Mouse (Mus musculus): ENCODE results near the gene Gm39115.

The Gm39115 gene

DNA sequence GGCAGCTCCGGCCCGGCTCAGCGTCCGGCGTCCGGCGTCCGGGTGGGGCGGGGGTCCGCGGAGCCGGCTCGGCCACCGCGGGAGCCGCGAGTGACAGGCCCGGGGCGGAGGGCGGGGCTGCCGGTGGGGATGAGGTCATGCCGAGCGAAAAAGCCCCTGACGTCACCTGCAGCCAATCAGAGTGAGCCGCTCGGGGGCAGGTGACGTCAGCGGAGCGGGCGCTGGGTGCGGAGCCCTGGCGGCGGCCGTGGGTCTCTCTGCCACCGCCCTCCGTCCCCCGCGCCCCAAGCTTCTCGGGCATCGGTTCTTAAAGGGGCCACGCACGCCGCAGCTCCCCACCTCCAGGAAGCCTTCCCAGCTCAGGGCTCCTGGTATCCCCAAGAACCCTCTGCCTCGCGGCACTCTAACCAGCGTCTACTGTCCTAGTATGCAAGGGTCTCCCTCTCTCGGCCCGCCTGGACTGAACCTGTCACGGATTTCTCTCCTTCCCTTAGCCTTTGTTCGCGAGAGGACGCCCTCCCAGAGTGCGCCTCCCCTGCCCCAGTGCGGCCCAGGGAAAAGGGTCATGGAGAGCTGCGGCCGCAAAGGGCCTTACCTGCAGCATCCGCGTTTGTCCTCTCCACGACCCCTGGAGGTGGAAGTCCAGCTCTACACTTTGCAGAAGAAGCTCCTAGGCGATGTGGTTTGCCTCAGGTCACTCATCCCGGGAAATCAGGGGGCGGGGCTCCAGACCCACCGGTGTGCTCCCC is 40.5 kb downstream of the Gm39115 start, which contains the start of gene Dusp8:
Dusp8 (minus strand) TSS at position 661 of the 749 bp plus-strand sequence.
- peak; percentile 83 for DNase-seq (ENCODE audit: low spot score)

DNA sequence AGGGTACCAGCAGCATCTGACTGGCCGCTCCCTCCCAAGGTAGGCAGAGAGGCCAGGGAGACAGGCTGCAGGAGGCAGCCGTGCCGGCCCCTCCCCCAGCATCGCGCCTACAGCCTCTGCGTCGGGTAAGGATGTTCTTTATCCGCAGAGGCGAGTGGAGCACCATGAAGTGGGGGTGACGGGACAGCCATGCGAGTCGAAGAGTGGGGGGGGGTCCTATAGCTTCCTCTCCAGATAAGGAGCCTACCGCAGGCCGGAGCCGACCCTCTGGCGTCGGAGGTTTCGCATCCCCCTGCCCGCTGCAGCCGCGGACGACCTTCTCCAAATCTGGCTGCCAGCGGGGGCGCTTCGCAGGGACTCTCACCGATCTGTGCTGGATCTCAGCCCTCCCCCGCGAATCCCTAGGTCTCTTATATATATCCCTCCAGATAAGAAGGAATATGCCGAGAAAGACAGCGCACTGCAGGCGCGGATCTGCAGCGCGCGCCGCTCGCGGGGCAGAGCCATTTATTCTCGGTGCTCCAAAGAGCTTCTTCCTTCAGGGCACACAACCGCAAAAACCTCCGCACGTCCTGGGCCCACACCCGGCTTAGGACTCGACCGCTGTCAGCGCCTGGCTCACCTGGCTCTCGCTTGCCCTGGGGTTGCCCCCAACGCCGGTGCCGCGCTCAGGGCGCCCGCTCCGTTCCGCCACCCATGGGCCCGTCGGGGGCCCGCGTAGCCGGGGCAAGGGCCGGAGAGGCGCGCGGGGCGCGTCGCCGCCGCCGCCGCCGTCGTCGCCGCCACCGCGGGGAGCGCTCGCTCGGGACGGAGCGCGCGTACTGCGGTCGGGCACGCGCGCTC is 41.3 kb downstream of the Gm39115 start:
- no peak for DNase-seq (ENCODE audit: low spot score)

DNA sequence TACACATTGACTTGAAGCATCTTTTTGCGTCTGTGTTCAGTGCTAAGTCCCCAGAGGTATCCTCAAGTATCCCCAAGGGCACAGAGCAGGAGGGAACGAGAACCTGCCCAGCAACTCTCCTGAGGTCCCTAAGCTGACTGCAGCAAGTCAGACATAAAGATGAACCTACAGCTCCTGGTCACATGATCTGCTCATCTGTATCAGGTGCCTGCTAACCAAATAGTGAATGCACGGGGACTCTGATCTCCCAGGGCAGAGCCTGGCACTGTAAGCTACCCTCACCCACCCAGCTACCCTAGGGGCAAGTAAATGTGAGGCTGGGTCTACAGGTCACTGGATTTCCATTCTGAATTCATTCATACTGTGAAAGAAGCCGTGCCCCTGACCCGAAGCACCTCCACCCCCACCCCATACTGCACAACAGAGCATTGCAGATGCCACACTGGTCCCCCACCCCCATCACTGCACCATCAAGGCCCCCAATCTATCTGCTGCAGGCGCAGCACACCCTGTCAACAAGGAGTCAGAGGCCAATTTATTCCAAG is 42.1 kb downstream of the Gm39115 start:
- DNase-seq (ENCODE audit: low spot score), result no peak

DNA sequence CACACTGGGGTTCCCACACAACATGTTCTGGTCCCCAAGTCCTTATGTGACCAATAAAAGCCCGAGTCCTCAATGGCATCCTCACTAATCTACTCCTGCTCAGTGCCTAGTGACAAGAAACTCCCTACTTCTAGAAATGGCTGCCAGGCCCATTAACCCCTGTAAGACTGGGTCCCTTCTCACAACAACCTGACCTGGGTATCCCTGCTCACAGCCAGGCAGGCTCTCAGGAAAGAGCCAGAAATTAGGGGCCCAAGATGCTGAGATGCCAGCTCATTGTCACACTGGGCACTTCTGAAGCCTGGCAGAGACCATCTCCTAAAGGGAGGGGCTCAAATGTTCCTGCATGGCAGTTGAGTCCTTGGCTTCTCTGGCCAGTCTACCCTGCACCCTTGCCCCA is 42.8 kb downstream of the Gm39115 start:
- no peak for DNase-seq (ENCODE audit: low spot score)

DNA sequence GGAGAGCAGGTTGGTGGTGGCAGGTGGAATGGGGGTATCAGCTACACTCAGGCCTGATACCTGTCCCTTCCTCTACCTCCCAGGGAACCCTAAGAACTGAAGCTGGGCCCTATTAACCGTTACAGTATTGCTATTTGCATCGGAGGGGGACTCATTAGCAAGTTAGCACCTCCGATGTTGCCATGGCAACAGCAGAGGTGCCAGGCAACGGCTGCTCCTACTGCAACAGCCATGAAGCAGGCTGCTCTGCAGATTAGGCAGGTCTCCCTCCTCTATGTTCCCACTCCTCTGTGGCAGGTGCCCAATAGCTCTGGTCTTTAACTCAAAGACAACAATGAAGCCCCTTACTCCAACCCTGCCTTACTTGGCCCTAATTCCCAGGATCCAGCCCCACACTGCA is 44.0 kb downstream of the Gm39115 start:
- no peak for DNase-seq (ENCODE audit: low spot score)

DNA sequence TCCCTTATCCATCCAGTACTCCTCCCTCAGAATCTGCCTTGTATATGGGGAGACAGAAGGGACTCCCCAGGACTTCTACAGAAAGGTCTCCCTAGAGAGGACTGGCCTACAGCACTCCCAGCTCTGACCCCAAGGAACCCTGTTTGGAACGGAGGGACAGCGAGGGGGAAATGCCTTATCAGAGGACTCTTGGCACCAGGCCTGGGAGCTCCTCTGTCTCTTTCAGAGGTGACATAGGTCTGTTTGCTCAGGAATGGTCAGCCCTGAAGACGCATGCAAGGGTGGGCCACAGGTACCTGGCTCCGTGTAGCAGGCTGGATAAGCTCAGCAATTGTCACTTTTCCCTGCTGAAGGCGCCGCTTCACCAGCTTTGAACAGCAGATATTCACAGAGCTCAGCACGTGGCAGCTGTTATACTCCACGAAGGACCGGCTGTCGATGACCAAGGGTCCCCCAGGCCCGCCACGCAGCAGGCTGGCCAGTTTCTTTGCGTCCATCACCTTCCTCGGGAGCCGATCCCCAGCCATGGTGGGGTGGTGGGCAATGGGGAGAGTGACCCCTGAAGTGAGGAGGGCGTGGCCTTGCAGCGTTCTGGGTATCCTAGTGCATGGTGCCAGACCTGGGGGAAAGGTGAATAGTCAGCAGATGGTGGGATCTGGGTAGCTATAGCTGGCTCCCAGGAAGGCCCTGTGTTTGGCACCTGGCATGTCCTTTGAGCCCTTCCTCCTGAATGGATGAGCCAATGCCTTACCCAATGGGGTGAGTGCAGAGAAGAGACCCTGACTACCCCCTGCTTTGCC is 46.0 kb downstream of the Gm39115 start:
- DNase-seq (ENCODE audit: low spot score), result no peak

DNA sequence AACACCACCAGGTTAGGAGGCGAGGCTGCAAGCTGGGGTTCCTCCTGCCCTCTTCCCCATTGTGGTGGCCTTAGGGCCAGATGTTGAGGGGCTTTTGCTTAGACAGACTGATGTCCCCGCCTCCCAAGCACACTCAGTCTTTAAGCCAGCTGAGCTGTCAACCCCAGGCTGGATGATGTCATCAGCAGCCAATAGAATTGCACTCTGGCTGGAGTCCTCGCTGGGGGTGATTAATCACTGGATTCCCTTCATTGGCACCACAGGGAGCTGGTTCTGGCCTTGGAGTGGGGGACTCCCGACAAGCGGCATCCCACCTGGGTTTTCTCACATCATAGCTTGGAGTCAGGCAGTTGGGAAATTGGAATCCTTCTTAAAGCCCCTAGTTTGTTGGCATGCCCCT is 46.9 kb downstream of the Gm39115 start:
- DNase-seq (ENCODE audit: low spot score), result no peak

DNA sequence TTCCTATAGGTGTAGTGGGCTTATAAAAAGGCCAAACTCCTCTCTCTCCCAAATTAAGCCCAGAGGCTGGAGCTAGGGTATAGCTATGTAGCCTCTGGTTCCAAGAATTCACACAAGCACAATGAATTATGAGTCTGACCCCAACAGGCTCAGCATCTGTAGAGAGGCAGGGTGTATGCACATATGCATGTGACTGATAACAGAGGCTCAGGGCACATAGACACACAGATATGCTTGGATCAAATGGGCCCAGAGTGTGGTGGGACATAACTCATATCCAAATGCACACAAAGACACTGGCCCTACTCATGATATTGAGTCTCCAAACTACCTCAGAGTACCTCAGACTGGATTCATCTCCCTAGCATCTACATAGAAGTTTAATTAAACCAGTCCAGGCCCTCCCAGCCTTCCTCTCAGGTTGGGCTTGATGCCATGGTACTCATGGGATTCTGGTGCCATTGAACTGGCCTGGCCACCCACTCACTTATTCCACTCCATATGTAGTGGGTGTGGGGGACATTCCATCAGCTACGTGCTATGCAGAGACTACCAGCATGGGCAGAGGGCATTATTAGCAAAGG is 48.7 kb downstream of the Gm39115 start:
- DNase-seq (ENCODE audit: low spot score), result no peak

DNA sequence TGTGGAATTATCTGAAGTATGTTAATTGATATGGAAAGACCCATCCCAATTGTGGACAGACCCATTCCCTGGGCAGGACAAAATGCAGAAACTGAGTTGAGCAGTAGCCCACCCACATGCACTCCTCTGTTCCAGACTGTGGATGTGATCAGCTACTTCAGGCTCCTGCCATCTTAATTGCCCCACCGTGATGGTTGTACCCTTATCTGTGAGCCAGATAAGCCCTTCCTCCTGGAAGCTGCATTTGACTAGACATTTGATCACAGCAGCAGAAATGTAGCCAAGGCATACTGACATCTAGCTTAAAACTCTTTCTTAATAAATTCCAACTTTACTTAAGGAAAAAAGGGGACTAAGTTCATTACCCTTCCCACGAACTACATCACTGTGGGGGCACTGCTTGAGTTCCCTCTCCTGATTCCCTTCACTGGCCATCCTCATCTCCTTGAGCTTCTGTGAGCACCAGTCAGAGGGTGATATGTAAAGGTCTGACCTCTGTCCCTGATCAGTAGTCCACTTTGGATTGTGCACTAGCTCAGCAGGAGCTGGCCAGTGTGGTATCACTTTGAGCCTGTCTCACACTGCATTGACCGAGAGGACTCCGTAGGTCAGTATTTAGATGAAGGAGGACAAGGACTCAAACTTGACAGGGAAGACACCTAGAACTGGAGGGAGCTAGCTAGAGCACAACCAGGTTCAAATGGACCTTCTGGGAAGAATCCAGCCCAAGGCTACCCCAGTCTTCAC is 49.5 kb downstream of the Gm39115 start:
- no peak for DNase-seq (ENCODE audit: low spot score)
